Mouse (Mus musculus) fibroblast of lung, adult 2 months (primary cell): ENCODE data around the gene Erich3.
"Not testable (repeated sequence)": the region's sequence is repeated elsewhere in the genome, so short reads cannot be mapped to it uniquely, and the experiment has no call there.

Source experiments
- DNase-seq: peaks from one replicate; pipeline ENCODE4 v3.0.0-alpha.2; 2011; ENCODE audit warnings: low read depth

The Erich3 gene

DNA sequence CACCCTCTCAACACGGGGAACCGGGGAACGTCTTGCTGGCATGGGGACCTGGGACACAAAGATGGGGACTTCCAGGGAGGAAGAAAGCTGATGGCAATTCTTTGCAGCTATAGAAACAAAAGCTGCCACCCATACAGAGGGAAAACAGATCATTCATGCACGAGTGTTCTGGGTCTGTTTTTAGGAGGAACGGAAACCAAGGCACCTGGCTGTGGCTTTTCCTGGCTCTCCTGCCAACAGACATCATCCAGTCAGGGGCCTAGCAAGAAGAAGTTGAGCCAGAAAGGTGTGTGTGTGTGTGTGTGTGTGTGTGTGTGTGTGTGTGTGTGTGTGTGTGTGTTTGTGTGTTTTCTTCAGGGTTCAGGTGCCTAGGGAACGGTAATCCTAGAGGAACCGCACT lies at the start of gene Erich3:
TSS of gene Erich3 (plus strand) at position 315 of the 400 bp plus-strand sequence.
- DNase-seq: no peak

DNA sequence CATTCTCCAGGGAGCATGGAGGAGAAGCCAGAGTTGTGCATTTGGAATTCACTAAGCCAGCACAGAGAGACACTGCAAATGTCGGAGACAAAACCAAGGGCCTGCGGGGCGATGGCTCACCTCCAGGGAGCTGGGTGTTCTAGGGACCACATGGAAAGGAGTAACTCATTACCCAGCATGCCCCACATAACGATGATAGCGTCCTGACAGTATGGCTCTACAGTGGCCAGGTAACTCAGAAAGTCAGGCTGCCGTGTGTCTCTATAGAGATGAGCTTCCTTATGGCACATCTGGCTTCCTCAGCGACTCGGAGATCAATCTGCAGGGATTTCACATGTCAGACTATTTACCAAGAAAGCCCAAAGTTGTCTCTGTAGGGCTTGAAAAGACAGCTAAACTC lies 48.9 kb upstream of the Erich3 start:
- DNase-seq: no peak

DNA sequence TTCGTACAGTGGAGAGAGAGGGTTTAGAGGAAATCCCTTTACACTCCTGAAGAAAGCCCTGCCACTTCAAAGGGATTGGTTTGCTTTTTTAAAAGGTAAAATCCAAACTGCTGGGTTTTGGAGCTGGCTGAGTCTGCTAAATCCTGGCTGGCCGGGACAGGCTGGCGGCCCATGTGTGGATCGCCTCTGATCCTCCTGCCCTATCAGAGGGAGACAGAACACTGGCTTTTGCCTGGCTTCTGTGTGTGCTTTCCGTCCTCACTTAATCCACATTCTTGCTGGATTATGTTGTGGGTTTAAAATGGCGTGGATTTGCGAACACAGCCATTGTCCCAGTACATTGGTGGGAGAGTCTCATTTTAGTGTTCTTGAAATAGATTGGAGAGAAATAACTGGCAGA lies 48.4 kb upstream of the Erich3 start:
- no peak for DNase-seq

DNA sequence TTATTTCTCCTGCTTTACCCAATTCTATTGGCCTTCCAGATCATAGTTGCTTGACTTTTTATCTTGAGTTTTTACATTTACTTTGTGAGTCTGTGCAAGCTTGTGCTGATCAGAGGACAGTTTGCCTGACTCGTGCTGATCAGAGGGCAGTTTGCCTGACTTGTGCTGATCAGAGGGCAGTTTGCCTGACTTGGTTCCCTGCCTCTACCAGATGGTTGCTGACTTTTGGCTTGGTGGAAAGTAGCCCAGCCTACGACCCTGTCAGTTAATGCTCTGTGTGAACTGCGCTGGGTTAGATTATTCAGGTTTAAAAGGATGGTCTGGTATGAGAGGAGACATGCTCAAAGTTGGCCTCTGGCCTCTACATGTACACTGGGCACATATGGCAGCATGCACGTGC lies 47.6 kb upstream of the Erich3 start:
- DNase-seq: no peak

DNA sequence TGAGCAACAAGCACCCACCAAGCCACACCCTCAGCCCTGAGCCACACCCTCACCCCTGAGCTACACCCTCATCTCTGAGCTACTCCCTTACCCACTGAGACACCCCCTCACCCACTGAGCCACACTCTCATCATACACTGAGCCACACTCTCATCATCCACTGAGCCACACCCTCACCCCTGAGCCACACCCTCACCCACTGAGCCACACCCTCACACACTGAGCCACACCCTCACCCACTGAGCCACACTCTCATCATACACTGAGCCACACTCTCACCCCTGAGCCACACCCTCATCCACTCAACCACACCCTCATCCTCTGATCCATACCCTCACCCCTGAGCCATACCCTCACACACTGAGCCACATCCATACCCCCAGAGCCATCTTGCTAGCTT lies 35.4 kb upstream of the Erich3 start:
- DNase-seq: no peak

DNA sequence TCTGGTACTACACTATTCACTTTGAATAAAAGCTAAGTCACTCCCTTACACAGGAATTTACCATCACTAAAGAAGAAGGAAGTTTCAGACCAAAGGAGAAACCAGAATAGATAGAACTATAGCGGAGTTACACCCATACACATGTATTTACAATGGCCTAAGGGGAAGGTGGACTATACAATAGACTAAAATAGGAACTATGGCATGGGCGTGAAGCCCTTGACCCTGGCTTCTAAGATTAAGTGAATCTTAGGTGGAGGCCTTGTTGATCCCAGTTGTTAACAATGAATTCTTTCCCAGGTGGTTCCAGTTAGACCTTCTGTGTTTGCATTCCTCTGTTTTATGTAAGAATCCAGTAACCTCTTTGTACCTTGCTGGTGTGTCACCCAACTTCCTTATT lies 32.4 kb upstream of the Erich3 start:
- not testable (repeated sequence) for DNase-seq

DNA sequence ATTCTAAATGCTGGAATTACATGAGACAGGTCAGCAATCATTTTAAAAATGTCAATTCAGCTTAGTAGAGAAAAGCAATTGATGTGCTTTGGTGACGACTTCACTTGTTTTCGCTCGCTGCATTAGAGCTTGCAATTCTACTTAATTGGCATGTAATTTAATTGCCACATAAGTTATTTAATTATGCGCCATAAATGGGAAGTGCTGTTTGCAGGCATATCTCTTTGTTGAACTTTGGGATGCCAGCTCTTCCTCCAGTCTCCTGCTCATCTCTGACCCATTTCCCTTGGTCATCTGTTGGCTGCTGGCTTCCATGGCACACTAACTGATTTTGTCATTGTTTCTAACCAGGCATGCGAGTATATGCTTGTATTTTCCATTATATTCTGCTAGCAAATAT lies 30.6 kb upstream of the Erich3 start:
- DNase-seq: no peak

DNA sequence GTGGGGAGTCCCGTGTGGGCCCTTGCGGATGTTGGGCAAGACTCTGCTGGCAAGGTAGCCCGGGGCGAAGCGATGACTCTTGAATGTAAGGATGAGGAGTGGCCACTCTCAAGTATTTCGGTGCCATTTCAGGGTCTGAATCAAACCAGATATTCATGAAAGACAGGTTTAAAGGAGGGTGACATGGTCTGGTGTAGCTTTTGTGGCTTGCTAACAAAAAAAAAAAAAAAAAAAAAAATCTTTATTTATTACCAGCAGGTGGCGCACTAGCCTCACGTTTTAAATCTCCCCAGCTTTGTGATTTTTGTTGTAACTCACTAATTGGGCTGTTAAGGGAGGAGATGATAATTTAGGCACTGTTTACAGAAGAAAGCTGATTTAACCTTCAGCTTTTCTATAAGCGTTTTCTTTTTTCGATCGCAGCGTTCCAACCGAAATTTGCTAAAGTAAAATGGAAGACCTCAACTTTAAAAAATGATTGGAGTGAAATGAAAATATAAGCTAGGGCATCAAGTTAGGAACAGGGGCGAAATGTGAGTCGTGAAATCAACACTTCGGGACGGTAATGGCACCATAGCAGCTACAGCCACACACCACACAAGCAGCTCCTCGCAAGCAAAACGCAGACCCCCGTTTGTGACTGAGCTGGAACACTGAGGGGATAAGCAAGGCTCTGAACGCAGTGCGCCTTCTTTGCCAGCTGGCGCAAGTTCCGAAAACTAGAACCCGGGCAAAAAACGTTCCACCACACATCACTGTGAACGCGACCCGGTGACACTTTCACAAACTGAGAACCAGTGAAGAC lies 16.8 kb upstream of the Erich3 start:
- no peak for DNase-seq

DNA sequence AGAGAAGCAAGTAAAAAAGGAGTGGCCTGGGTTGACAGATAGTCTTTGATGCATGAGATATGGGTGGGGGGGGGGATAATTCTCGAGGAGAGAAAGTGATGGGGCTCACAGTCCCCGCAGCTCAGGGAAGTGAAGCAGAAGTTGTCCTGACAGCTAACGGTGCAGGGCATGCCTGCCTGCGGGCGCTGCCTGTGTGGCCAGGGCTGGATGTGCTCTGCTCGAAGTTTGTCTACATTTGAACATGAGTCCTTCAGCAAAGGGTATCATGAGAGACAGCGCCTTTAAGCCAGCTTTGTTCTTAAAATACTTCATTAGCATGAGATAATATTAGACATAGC lies 16.2 kb upstream of the Erich3 start:
- DNase-seq: no peak

DNA sequence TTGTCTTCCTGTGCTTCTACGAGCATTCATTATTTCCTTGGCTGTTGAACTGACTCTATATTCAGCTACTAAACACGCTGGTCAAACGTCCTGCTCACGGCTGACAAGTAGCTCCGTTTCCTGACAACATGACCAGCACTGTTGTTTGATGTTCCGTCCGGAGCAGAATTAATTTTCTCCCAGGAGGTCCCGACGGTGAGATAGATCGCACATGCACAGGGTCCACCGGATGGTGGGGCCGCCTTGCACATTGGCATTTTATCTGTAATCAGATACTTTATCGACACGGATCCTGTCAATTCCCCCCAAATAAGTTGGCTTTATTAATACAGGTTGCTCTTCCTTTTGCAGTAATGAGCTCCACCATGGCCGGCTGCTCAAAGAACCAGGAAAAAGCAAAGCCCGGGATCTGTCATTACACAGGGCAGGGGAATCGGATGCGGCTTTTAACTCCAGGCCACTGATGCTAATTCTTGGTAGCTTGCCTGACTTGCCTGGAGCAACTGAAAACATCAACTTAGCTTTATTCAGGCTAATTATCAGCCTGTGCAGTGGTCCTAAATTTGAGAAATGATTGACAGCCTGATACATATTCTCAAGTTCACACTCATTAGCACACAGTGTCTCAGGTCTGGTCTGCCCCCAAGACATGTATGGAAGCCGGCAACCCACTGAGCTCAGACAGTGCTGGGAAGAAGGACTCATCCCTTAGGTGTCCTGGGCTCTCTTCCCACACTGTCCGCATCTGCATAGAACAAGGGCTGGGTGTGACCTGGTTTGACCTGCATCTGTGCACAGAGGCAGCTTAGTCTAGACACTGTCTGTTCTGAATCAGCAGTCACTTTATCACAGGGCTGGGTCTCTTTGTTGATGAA lies 14.0 kb upstream of the Erich3 start:
- no peak for DNase-seq

DNA sequence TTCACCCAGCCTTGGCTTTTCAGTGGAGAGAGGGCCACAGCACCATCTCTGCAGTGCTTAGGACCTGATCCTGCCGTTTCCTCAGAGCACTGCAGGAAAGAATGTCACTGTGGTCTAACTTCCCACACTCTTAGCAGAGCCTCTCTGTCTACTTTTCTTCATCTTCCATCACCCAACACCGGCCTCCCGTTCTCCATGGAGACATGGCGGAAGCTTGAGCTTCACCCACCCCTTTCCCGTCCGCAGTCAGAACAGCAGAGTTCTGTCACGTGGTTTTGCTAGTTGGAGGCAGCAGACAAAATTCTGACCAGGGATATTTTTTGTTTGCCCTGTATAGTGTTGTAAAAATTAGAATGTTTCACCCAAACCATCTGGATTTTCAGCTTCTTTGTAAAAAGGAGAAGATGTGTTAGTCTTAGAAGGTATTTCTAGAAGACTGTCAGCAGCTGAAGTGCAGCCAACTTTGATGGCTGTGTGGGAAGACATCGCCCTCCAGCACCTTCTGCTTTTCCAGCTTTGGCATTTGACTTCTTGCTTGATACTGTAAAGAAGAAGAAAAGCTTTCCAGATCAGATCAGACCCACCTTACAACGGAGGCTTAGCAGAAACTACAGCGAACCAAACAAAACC lies 12.4 kb upstream of the Erich3 start:
- no peak for DNase-seq

DNA sequence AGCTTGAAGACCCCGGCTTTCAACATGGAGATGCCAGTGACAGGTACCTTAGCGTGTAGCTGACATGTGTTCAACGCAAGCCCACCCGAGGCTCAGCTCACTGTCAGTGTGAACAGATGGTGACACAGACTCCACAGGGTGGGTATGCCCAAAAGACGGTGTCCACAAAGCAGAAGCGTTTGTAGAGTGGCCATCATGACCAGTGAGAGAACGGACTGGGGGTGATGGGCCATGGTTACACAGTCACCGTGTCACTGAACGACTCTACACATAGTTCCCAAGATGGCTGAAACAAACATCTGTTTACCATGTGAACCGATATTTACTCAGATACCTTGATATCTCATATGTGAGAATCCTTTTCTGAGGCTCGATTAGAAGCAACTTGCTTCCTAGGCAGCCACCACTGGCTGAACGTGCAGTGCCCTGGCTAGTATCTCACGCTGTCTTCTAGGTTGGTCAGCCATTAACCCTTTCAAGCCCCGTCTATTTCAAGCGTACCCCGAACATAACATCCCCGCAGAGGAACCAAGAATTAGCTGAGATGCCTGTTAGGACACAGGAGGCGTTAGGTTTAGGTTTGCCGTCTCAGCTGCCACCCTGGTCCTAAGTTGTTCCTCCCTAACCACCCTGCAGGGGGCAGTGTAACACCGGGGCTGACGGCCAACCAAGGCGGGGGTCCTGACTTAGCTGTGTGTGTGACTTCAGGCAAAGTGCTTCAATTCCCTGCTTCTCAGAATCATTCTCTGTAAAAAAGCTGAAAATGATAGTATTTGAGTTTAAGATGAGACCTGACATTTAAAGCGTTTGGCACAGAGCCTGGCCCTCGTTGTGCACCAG lies 10.9 kb upstream of the Erich3 start:
- DNase-seq: no peak

DNA sequence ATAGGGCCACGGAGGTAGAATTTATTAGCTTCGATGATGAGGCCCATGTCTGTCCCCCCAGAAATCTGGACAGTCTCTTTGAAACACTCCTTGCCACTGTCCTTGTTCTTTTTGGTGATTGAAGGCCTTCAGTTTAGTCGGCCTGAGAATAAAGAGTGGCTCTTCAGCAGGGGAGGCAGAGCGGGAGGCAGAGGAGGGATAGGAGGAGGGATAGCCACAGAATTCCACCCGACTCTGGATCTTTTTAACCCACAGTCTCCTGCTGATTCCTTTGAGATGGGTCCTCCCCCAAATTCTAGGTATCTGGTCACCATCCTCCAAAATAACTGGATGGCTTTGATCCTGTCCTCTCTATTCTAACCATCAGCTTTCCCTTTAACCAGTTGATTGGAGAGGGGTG lies 10.2 kb upstream of the Erich3 start:
- DNase-seq: no peak

DNA sequence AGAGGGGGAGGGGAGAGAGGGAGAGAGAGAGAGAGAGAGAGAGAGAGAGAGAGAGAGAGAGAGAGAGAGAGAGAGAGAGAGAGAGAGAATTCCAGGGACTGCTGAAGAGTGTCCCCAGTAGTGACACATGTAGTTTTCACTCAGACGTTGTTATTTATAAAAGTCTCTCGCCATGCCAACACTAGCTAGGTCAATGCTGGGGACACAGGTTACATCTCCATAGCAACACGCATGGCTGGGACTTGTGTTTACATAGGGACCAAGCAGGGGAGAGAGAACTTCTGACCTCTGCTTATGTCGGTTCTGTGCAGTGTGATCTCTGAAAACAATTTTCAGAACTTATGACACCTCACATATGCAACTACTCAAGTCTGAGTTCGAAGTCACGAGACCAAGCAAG lies 9.4 kb upstream of the Erich3 start:
- no peak for DNase-seq

DNA sequence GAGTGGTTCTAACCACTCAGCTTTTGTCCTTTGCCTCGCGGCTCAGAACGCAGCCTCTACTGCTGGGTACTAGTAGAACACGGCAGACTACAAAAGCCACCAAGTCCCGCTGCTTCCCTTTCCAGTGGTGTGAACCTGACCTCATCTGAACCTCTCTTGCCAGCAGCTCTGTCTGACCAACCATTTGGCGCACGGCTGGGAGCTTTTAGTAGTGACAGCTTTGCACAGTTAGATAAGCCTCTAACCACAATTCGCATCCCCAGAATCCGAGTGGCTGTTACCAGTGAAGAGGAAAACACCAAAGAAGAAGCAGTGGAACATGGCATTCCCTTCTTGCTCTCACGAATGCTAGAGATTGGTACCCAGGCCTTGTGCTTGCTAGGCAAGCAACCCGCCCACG lies 8.8 kb upstream of the Erich3 start:
- DNase-seq: no peak

DNA sequence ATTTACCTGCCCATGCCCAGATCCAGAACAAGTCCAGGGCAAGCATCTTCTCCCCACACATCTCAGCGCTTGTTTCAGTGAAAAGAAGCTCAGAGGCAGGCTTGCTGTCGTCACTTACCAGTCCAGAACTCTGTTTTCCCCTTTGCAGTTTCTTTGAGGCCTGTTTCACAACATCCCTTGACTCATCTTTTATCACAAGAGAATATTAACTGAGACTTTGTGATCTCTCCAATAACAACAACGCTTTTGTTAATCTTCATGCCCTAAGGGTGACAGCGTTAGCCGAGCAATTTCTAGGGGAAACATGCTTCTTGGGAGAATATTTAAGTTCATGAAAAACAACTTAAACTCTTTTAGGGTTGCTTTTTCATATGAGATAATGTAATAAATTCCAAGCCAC lies 7.9 kb upstream of the Erich3 start:
- DNase-seq: no peak

DNA sequence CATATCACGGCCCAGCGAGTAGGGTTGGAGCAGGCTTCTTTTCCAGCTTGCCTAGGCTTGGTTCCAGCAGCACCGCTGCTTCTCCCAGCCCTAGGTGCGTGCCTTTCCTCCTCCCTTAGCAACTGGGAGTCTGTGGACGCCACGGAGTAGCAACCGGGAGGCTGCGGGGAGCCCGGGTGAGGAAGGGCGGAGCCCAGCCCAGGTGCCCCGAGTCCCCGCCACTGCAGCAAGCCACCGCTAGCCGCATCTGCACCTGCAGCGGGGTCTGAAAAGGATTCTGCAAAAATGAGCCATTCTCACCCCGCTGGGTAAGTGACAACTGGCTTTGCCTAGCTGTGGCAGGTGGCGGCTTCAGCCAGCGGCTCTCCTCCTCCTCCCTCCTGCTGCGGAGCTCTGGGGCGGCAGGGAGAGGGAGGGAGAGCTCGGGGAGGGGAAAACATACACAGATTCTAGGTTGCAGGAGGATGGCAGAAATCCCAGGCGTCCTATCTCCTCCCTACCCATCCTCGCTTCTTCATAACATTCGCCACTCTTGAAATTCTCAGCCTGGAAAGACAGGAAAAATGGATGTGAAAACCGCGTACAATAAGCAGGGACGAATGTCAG lies 420 bp downstream of the Erich3 start:
- DNase-seq: no peak

DNA sequence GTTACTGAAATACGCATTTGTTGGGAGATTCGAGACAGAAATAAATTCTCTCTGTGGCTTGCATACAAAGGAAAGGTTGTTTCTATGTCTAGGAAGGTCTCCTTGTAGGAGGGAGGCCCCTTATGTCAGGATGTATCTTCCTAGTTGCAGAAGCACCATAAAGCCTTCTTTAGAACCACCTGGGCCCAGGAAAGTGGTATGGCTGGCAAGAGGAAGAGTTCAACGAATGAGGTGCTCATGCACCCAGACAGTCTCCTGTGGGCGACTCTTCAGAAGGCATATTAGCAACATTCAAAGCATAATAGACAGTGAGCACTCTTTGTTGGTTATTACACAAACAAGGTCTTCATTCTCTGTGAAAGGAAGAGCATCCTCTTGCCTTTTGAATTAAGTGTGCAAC lies 977 bp downstream of the Erich3 start:
- no peak for DNase-seq

DNA sequence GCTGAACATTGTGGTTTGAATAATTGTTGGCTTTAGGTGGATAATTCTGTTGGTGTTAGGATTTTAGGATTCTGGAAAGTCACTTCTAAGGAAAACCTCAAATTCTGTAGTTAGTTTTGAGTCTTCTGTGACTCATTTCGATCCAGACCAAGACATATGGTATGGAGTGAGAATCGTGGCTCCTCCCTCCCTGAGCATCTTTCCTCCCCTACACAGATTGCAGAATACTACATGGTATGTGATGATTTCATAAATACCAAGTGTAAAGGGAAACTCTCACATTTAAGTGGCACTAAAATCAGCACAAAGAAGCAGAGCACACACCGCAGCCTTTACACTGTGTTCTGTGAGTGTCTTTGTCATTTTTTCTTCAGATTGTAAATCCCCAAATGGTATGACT lies 4.8 kb downstream of the Erich3 start:
- no peak for DNase-seq

DNA sequence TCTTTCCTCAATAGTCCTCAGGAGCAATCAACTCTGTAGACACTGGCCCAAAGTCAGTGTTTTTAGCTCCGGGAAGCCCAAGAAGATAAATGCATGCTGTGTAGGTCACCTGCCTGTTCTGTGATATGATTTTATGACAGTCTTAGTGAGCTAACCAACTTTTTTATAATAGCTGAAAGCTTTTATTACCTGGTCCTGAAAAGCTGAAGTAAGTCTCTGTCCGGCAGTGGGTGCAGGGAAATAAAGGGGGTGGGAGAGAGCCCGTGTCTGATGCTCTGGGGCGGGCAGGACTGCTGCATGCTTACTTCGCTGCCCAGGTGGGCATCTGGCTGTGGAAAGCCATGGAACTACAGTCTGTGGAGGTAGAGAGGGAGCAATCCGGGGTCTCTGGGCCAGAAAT lies 6.9 kb downstream of the Erich3 start:
- no peak for DNase-seq

DNA sequence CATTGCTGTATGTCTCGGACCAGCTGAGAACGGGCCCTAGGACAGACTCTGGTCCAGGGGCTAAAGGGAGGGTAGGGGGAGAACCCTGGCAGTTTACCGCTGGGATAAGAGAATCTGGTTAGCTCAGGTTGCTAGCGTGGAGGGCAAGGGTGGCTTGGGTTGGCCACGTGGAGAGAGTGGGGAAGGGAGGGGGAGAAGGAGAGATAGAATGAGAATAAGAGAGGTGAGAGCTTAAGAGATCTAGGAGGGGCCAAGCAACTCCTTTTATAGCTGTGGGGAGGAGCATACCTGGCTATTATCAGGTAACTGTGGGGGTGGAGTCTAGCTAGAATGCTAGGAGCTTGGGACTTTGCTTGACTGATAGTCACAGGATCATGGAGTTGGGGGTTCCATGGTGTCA lies 7.4 kb downstream of the Erich3 start:
- DNase-seq: no peak

DNA sequence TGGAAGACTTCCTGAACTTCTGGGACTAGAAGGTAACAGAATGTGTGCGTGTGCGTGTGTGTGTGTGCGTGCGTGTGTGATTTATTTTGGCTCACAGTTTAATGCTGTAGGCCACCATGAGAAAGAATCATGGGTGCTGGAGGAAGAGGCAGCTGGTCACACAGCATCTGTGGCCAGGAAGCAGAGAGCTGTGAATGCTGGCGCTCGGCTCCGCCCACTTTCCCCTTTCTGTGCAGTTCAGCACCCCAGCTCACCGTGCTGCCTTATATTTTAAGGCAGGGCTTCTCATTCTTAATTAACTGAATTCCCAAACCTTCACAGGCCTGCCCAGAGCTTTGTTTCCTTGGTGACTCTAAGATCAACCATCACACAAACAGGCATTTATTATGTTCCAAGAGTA lies 9.7 kb downstream of the Erich3 start:
- no peak for DNase-seq
